Mouse (Mus musculus) forebrain, embryonic 11.5 days (tissue): ENCODE data around the gene Gprc5b. TPM values are rescaled to one million over a fixed set of nuclear protein-coding genes. Genes with fewer than 3 reads are reported as not detected.

Experiments
- ATAC-seq: fragments of 200-750 bp; cut with Nextera tagmentation; replicated peaks from 2 replicates; pipeline ENCODE4 v1.8.0; 2017; ENCODE audit warnings: moderate TSS enrichment; ENCODE audit not compliant: low FRiP score
- DNase-seq: peaks from one replicate; pipeline ENCODE4 v3.0.0-alpha.2; 2017; ENCODE audit warnings: low spot score
- H3K27ac ChIP-seq: fragments of 300-500 bp; sonication (generic); 2 replicates; pipeline ENCODE4 v1.5.1; 2014; ENCODE audit warnings: low read depth, low read length
- H3K27me3 ChIP-seq: fragments of 300-500 bp; sonication (generic); 2 replicates; pipeline ENCODE4 v1.6.1; 2014; ENCODE audit warnings: mild to moderate bottlenecking, low read length, mixed read lengths; ENCODE audit not compliant: control insufficient read depth, insufficient read depth
- H3K36me3 ChIP-seq: fragments of 300-500 bp; sonication (generic); 2 replicates; pipeline ENCODE4 v1.6.1; 2014; ENCODE audit warnings: mild to moderate bottlenecking, low read length, moderate library complexity, mixed read lengths; ENCODE audit not compliant: control insufficient read depth, insufficient read depth
- H3K4me1 ChIP-seq: fragments of 300-500 bp; sonication (generic); replicated peaks from 2 replicates; pipeline ENCODE4 v1.6.1; 2014; ENCODE audit warnings: low read length, mixed read lengths; ENCODE audit not compliant: control insufficient read depth, insufficient read depth
- H3K4me2 ChIP-seq: fragments of 300-500 bp; sonication (generic); 2 replicates; pipeline ENCODE4 v1.6.1; 2014; ENCODE audit warnings: low read depth, mild to moderate bottlenecking, low read length, moderate library complexity, mixed read lengths; ENCODE audit not compliant: severe bottlenecking
- H3K4me3 ChIP-seq: fragments of 300-500 bp; sonication (generic); 2 replicates; pipeline ENCODE4 v1.5.1; 2014; ENCODE audit warnings: low read depth, low read length
- H3K9ac ChIP-seq: fragments of 300-500 bp; sonication (generic); 2 replicates; pipeline ENCODE4 v1.6.1; 2014; ENCODE audit warnings: low read length
- H3K9me3 ChIP-seq: fragments of 300-500 bp; sonication (generic); 2 replicates; pipeline ENCODE4 v1.6.1; 2016; ENCODE audit warnings: low read length, mixed read lengths; ENCODE audit not compliant: control insufficient read depth
- WGBS: fragments of 180-500 bp; shearing (Covaris S2); extraction: QIAGEN DNeasy Blood & Tissue Kit; methylation state at CpG from one replicate; pipeline ENCODE4 v1.1.7; 2014; 5-methylcytosine and 5-hydroxymethylcytosine counted together
- polyA plus RNA-seq: library from polyadenylated mRNA; unstranded; fragments of >200 nt; fragmentation: Nextera tagmentation; extraction: Ambion mirVana; gene quantifications from 2 replicates; pipeline ENCODE4 v1.2.1, GENCODE M21; 2014

Gprc5b gene
- polyA plus RNA-seq, 1 experiment from 2014 or later, result 18.1 TPM

DNA sequence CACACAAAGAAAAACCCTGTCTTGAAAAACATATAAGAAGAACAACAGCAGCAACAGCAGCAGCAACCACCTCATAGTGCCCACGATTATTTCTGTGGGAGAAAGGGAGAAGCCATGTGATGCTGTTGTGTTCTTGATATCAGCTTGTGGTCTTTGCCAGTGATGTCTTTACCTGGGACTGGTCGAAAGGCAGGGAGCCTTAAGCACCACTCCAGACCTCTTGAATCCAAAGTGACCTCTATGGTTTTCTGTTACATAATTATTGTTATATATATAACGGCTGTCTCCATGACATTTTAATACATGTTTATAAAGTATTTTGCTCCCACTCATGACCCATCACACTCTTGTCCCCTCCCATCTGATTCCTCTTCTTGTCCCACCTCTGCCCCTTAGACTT is 69.5 kb downstream of the Gprc5b start:
- H3K36me3 ChIP-seq, result no peaks in the 10 kb centered on the region
- DNase-seq, result no peak
- H3K4me3 ChIP-seq, result no peak overlapping the region
- no peaks in the 10 kb centered on the region for H3K9me3 ChIP-seq
- 85% methylated on average over 3 of the region's 3 CpGs for WGBS
- no peaks in the 10 kb centered on the region for H3K4me1 ChIP-seq
- no peak overlapping the region for H3K27ac ChIP-seq
- H3K9ac ChIP-seq, result no peak overlapping the region
- no peak for ATAC-seq
- no peak overlapping the region for H3K4me2 ChIP-seq
- no peaks in the 10 kb centered on the region for H3K27me3 ChIP-seq

DNA sequence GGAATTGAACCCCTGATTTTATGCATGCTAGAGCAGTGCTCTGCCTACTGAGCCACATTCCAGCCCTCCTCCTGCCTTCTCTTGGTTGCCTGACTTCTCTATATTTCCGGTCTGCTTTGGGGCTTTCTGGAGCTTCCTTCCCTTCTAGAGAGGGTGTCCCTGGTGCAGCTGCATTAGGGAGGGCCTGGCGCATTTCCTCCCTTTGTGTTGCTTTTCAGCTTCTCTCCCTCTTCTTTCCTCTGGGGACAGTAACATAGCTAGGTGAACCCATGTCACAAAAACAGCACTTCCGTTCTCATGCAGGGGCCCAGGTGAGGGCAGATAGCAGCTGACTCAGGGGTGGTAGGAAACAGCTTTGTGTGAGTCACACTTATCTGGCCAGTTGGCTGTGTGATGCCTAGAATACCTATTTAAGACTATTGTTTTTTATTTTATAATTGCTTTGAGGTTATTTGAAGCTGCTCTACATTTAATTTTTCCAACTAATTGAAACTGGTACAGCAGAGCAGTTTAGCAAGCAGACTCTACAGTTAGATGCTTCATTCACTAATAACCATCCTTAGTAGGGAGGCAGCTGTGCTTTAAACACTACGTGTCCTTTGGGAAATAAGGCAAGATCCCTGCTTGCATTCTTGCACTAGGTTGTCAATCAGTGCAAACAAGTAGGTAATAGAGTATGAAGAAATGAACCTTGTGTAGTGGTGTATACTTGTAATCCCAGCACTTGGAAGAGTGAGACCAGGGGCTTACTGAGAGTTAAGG is 72.4 kb downstream of the Gprc5b start:
- no peak overlapping the region for H3K27ac ChIP-seq
- no peaks in the 10 kb centered on the region for H3K27me3 ChIP-seq
- 70% methylated on average over 4 of the region's 4 CpGs for WGBS
- ATAC-seq (no peak), DNase-seq (no peak)
- H3K4me1 ChIP-seq, result no peaks in the 10 kb centered on the region
- H3K4me2 ChIP-seq, result no peak overlapping the region
- no peak overlapping the region for H3K9ac ChIP-seq
- no peak overlapping the region for H3K4me3 ChIP-seq
- no peaks in the 10 kb centered on the region for H3K9me3 ChIP-seq
- no peaks in the 10 kb centered on the region for H3K36me3 ChIP-seq

Other genes starting within 250 kb of the Gprc5b start
- gene Iqck, start 139.5 kb downstream of the Gprc5b start, polyA plus RNA-seq, result 2.8 and 3.3 TPM in 2 replicates
- gene Knop1, start 139.0 kb downstream of the Gprc5b start, polyA plus RNA-seq, result 127 and 129 TPM in 2 replicates
- gene Gpr139, start 189.4 kb upstream of the Gprc5b start, polyA plus RNA-seq, result 0.44 and 0.56 TPM in 2 replicates